Mouse (Mus musculus) small intestine, adult 2 months (tissue): Measurements from ENCODE around the gene Nkiras2.

Source experiments
- CTCF ChIP-seq: fragments of 200-500 bp; IDR thresholded peaks from 2 replicates; pipeline ENCODE4 v1.5.1; 2012; ENCODE audit warnings: low read depth, mild to moderate bottlenecking, control low read depth, inconsistent platforms, low read length, moderate library complexity, mixed read lengths; ENCODE audit not compliant: insufficient replicate concordance, insufficient read length; ENCODE audit errors: extremely low read depth
- POLR2A ChIP-seq: fragments of 200-500 bp; IDR thresholded peaks from 2 replicates; pipeline ENCODE4 v1.6.1; 2012; ENCODE audit warnings: low read depth, mild to moderate bottlenecking, control low read depth, inconsistent platforms, low read length, moderate library complexity

DNA sequence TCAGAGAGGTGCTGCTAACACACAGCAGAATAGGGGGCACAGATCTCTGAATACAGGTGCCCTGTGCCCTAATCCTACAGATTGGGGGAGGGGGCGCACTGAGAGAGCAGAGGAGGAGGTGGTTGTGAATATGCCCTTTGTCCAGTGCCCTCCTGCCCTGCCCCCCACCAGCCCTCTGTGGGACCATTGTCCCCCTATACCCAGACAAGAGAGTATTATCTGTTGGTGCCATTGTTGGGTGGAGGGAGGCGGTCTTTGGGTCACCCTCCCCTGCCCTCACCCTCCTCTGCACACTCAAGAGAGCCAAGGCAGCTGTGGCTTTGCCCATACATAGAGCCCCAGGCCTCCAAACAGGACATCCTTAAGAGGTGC lies 43.6 kb upstream of the Nkiras2 start:
- no peak for TF ChIP-seq POLR2A
- no peak for TF ChIP-seq CTCF
